14 mouse cellular contexts compared by ENCODE assay signal in the genomic region with DNA sequence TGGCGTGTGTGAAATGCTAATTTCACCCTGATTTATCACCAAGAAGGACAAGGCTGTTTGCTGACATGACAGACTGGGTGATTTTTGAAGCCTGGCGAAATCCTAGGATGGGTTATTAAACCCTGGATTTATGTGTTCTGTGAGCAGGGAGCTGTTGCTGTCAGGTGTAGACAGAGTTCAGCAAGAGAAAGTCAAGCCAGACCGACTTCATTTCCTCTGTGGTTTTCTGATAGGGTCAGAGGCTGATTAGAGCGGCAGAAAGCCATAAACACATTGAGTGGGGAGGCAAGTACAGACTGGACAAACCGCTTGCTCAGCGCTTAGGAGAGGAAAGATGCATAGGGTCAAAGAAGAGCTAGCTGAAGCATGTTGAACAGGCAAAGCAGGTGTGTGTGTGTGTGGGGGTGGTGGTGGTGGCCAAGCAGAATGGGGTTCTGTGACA.
DNase-seq lines count a peak whose midpoint lies in the region; ATAC-seq lines count a peak whose summit lies in the region.
"Had no signal": no experiment of that assay in that cellular context is flagged by ENCODE, and none has a peak within 500 bp of the region (broad histone marks: within the 10 kb centered on the region; RNA-seq: fewer than 3 reads in every experiment).

No protein-coding gene starts in this region.

- intact Hi-C loops in left cerebral cortex, postnatal 14 days (cut with DNase I) = loop anchor here (10.0 kb wide), 1 partner anchor 353 kb away; no protein-coding TSS in a partner anchor

- no peak overlapping the region for H3K27ac ChIP-seq in intestine, embryonic 15.5 days
- H3K27ac ChIP-seq in intestine, embryonic 16.5 days (ENCODE audit: low read length) = no peak overlapping the region
- H3K27ac ChIP-seq in hindbrain, embryonic 11.5 days (ENCODE audit: low read depth, low read length) = no peak overlapping the region
- H3K27ac ChIP-seq: heart, embryonic 15.5 days; liver, embryonic 13.5 days had no signal

- no peaks in the 10 kb centered on the region for H3K36me3 ChIP-seq in intestine, embryonic 15.5 days
- H3K36me3 ChIP-seq in intestine, embryonic 16.5 days (ENCODE audit: control insufficient read depth, insufficient read depth, low read length) = no peaks in the 10 kb centered on the region
- H3K36me3 ChIP-seq in hindbrain, embryonic 11.5 days (ENCODE audit: control insufficient read depth, insufficient read depth, low read length) = no peaks in the 10 kb centered on the region
- H3K36me3 ChIP-seq: heart, embryonic 15.5 days; liver, embryonic 13.5 days; midbrain, embryonic 15.5 days had no signal

- no peaks in the 10 kb centered on the region for H3K4me1 ChIP-seq in intestine, embryonic 15.5 days (replicated peaks)
- 0 out of 2 replicates have a peak, but pooled peaks cover 3% of the 10 kb centered on the region for H3K4me1 ChIP-seq in intestine, embryonic 16.5 days (ENCODE audit: control insufficient read depth, insufficient read depth, low read length)
- no peaks in the 10 kb centered on the region; the same call in 1 of the 2 replicates for H3K4me1 ChIP-seq in hindbrain, embryonic 11.5 days (replicated peaks; ENCODE audit: control insufficient read depth, insufficient read depth, low read length)
- H3K4me1 ChIP-seq: liver, embryonic 13.5 days had no signal

- no peak overlapping the region for H3K9ac ChIP-seq in intestine, embryonic 15.5 days
- no peak overlapping the region for H3K9ac ChIP-seq in intestine, embryonic 16.5 days (ENCODE audit: low read depth, low read length)
- no peak overlapping the region for H3K9ac ChIP-seq in hindbrain, embryonic 11.5 days (ENCODE audit: low read depth, low read length)
- H3K9ac ChIP-seq: heart, embryonic 15.5 days; liver, embryonic 13.5 days; midbrain, embryonic 15.5 days had no signal

- DNase-seq in urinary bladder, postnatal 14 days (ENCODE audit: low spot score) = peak; percentile 57
- DNase-seq in urinary bladder, adult 2 months (ENCODE audit: low spot score) = no peak
- peak; percentile 77 for DNase-seq in hindlimb bud, embryonic 11.5 days (ENCODE audit: extremely low spot score, low read depth, low spot score)
- peak; percentile 59 for DNase-seq in mesoderm, embryonic 11.5 days (ENCODE audit: low read depth, low spot score)
- no peak for DNase-seq in left cerebral cortex, postnatal 14 days (ENCODE audit: low spot score in 2 of 2)
- no peak for DNase-seq in hindbrain, embryonic 11.5 days (ENCODE audit: low spot score)
- DNase-seq: cerebellum, adult 11 months; liver, embryonic 13.5 days; lung, postnatal 14 days had no signal

- no peak overlapping the region for H3K4me2 ChIP-seq in intestine, embryonic 15.5 days (replicated peaks)
- H3K4me2 ChIP-seq in intestine, embryonic 16.5 days (ENCODE audit: low read depth, low read length) = no peak overlapping the region
- H3K4me2 ChIP-seq in hindbrain, embryonic 11.5 days (replicated peaks; ENCODE audit: low read depth, low read length) = no peak overlapping the region
- H3K4me2 ChIP-seq: heart, embryonic 15.5 days; liver, embryonic 13.5 days; midbrain, embryonic 15.5 days had no signal

- H3K4me3 ChIP-seq in intestine, embryonic 15.5 days (replicated peaks) = no peak overlapping the region
- no peak overlapping the region for H3K4me3 ChIP-seq in intestine, embryonic 16.5 days (ENCODE audit: low read length)
- no peak overlapping the region for H3K4me3 ChIP-seq in hindbrain, embryonic 11.5 days (ENCODE audit: low read depth, low read length)
- H3K4me3 ChIP-seq: heart, embryonic 15.5 days; liver, embryonic 13.5 days; midbrain, embryonic 15.5 days had no signal

- WGBS in intestine, embryonic 15.5 days = 39% methylated on average over 6 of the region's 6 CpGs
- WGBS in intestine, embryonic 16.5 days = 51% methylated on average over 6 of the region's 6 CpGs
- 75% methylated on average over 6 of the region's 6 CpGs for WGBS in hindbrain, embryonic 11.5 days

- no peaks in the 10 kb centered on the region for H3K27me3 ChIP-seq in intestine, embryonic 15.5 days (replicated peaks)
- no peaks in the 10 kb centered on the region for H3K27me3 ChIP-seq in intestine, embryonic 16.5 days (replicated peaks; ENCODE audit: control insufficient read depth, insufficient read depth, low read length)
- H3K27me3 ChIP-seq in hindbrain, embryonic 11.5 days (ENCODE audit: control insufficient read depth, insufficient read depth, low read length) = no peaks in the 10 kb centered on the region
- H3K27me3 ChIP-seq: heart, embryonic 15.5 days; liver, embryonic 13.5 days; midbrain, embryonic 15.5 days had no signal

- 0 out of 2 replicates have a peak, but pooled peaks have one; percentile 9 for ATAC-seq in intestine, embryonic 15.5 days
- no peak for ATAC-seq in intestine, embryonic 16.5 days
- no peak for ATAC-seq in hindbrain, embryonic 11.5 days (ENCODE audit: low FRiP score)
- ATAC-seq: hindbrain, embryonic 16.5 days had no signal

- no peaks in the 10 kb centered on the region for H3K9me3 ChIP-seq in intestine, embryonic 15.5 days
- no peaks in the 10 kb centered on the region for H3K9me3 ChIP-seq in intestine, embryonic 16.5 days (ENCODE audit: control insufficient read depth, low read length)
- no peaks in the 10 kb centered on the region for H3K9me3 ChIP-seq in hindbrain, embryonic 11.5 days (ENCODE audit: control insufficient read depth, low read length)
- H3K9me3 ChIP-seq: heart, embryonic 15.5 days; liver, embryonic 13.5 days; midbrain, embryonic 15.5 days had no signal

Comparison
In these comparisons a context has a peak if more than half of its experiments do, and no peak if none do; other contexts are left out.
1. DNase-seq: peak in urinary bladder, postnatal 14 days (single experiment), hindlimb bud, embryonic 11.5 days (single experiment) and mesoderm, embryonic 11.5 days (single experiment); none in urinary bladder, adult 2 months (single experiment), left cerebral cortex, postnatal 14 days (0 of 2) and hindbrain, embryonic 11.5 days (single experiment).